Mouse (Mus musculus): ENCODE measurements around the gene Smug1. TPM values are rescaled to one million over a fixed set of nuclear protein-coding genes. Genes with fewer than 3 reads are reported as not detected.

Gene Smug1
- total RNA-seq, 2 experiments from 2014 or later: 17.9 to 18.2 TPM

GRCm38 (mm10) chr15:103128056-103128833 is 38.6 kb downstream of the Smug1 start:
- no peak for DNase-seq (ENCODE audit: low spot score in 2 of 2)
- Histone ChIP-seq H3K4me3 (no peak overlapping the region), H3K27ac (no peak overlapping the region)
- no peak for TF ChIP-seq CTCF (conservative IDR thresholded peaks at IDR 0.05)

- Histone ChIP-seq H3K4me3 (no peak overlapping the region), H3K27ac (no peak overlapping the region)
- TF ChIP-seq CTCF (conservative IDR thresholded peaks at IDR 0.05): no peak
- no peak for DNase-seq (ENCODE audit: low spot score in 2 of 2)
These were observed 40.9 kb downstream of the Smug1 start for GRCm38 (mm10) chr15:103125982-103126381.

DNA sequence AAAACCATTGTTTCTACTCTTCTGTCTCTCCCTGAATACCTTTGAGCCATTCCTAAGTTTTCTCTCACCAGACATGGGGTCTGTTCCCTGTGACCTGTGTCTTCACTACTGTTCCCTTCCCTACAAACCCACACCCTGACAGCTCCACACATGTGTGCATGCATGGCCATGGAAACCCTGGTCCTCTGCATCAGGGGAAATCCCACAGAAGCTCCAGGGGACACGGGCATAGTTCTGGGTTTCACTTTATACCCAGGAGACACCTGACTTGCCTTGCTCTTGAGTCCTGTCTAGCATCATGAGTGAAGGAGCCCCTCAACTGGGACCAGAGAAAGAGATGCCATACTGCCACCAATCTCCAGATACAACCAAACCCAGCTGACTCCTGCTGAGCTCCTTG is 42.6 kb downstream of the Smug1 start:
- no peak overlapping the region for H3K4me3 ChIP-seq
- H3K27ac ChIP-seq: no peak overlapping the region
- TF ChIP-seq CTCF (conservative IDR thresholded peaks at IDR 0.05): no peak
- no peak for DNase-seq (ENCODE audit: low spot score in 2 of 2)

GRCm38 (mm10) chr15:103123343-103123742 is 43.5 kb downstream of the Smug1 start:
- no peak overlapping the region for H3K4me3 ChIP-seq
- no peak for DNase-seq (ENCODE audit: low spot score in 2 of 2)
- TF ChIP-seq CTCF (conservative IDR thresholded peaks at IDR 0.05): no peak

GRCm38 (mm10) chr15:103122372-103122771 is 44.5 kb downstream of the Smug1 start:
- DNase-seq (ENCODE audit: low spot score in 2 of 2): no peak
- H3K27ac ChIP-seq: no peak overlapping the region
- no peak overlapping the region for H3K4me3 ChIP-seq
- TF ChIP-seq CTCF (conservative IDR thresholded peaks at IDR 0.05): no peak

More at GRCm38 (mm10) chr15:103123343-103123742, 43.5 kb downstream of the Smug1 start:
- no peak overlapping the region for H3K27ac ChIP-seq

- peak; percentile 70 for TF ChIP-seq CTCF (conservative IDR thresholded peaks at IDR 0.05)
- Histone ChIP-seq H3K27ac (no peak overlapping the region), H3K4me3 (no peak overlapping the region)
- no peak for DNase-seq (ENCODE audit: low spot score in 2 of 2)
These were observed 45.5 kb downstream of the Smug1 start for GRCm38 (mm10) chr15:103121416-103121815.

DNA sequence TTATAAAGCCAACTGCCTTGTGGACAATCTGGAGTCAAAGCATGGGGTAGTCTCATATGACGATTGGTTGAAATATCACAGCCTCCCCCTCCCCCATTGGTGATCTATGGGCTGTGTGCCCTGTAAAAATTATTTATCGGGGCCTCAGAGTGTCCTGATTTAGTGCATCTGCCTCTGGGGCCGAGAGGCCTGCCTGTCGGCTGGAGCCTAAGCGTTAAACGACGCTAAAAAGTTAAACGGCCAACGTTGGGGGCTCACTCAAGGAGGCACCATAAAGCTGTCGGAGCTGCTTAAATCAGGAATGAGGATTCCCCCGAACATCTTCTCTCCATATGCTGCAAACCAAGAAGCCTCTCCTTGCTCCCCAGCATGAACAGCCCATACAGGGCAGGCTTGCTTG is 46.3 kb downstream of the Smug1 start:
- DNase-seq (ENCODE audit: low spot score in 2 of 2): no peak
- no peak for TF ChIP-seq CTCF (conservative IDR thresholded peaks at IDR 0.05)
- Histone ChIP-seq H3K27ac (no peak overlapping the region), H3K4me3 (no peak overlapping the region)

DNA sequence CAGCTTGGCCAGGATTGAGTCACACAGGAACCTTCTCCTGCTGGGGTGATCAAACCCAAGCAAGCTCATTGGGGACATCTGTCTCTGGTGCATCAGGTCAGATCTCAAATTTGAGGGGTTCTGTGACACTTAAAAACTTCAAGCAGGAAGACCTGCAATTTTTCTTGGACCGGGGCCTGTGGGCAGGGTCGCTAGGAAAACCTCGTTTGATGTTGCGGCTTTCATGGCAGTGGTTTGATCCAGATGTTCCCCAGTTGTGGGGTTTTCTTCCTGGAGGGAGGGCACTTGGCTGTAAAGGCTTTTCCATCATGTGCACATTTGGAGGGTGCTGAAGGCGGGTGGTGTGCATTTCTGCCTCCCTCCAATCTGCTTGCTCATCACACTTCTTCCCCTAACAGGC is 51.2 kb downstream of the Smug1 start:
- TF ChIP-seq CTCF (conservative IDR thresholded peaks at IDR 0.05): no peak
- Histone ChIP-seq H3K4me3 (no peak overlapping the region), H3K27ac (no peak overlapping the region)
- DNase-seq (ENCODE audit: low spot score in 2 of 2): no peak

DNA sequence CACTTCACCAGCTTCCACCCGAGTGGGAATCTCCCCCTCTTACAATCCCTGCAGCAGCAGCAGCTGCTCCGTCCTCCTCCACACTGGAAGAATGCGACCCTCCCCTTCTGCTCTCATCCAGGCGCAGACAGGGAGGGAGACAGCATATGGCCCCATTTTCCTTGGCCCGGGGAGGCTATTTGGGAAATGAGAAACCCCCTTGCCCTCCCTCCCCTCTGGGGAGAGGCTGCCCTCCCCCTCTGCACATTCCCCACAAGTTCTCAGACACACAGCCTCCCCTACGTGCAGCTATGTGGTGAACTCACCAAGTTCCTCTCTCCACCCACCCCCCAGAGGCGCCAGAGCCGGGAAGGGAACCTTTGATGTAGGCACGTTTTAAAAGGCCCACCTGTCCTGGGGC is 51.6 kb downstream of the Smug1 start:
- DNase-seq (ENCODE audit: low spot score in 2 of 2): no peak
- no peak for TF ChIP-seq CTCF (conservative IDR thresholded peaks at IDR 0.05)
- Histone ChIP-seq H3K4me3 (no peak overlapping the region), H3K27ac (no peak overlapping the region)

DNA sequence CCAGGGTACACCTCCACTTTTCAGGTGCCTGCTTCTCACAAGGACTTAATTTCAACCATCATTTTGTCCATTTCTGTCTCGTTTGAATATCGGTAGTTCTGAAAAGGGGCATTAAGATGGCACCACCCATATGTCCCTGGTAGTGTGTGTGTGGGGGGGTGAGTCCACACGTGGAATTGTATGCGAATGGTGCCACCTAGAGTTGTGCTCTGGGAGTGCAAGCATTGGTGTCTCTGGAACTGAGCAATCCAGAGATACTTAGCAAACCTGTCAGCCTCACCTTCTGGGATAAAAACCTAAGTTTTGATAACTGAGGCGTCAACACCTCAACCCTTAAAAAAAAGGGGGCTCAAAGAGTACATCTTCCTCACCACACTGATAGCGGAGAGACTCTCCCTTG is 53.8 kb downstream of the Smug1 start:
- H3K4me3 ChIP-seq: no peak overlapping the region
- TF ChIP-seq CTCF (conservative IDR thresholded peaks at IDR 0.05): peak; percentile 31
- no peak overlapping the region for H3K27ac ChIP-seq
- DNase-seq (ENCODE audit: low spot score in 2 of 2): no peak

- Histone ChIP-seq H3K4me3 (no peak overlapping the region), H3K27ac (no peak overlapping the region)
- TF ChIP-seq CTCF (conservative IDR thresholded peaks at IDR 0.05): no peak
- no peak for DNase-seq (ENCODE audit: low spot score in 2 of 2)
These were observed 54.6 kb downstream of the Smug1 start for GRCm38 (mm10) chr15:103112309-103112708.

- H3K27ac ChIP-seq: no peak overlapping the region
- H3K4me3 ChIP-seq: no peak overlapping the region
- no peak for TF ChIP-seq CTCF (conservative IDR thresholded peaks at IDR 0.05)
- DNase-seq (ENCODE audit: low spot score in 2 of 2): no peak
These were observed 57.0 kb downstream of the Smug1 start for GRCm38 (mm10) chr15:103109940-103110339.

DNA sequence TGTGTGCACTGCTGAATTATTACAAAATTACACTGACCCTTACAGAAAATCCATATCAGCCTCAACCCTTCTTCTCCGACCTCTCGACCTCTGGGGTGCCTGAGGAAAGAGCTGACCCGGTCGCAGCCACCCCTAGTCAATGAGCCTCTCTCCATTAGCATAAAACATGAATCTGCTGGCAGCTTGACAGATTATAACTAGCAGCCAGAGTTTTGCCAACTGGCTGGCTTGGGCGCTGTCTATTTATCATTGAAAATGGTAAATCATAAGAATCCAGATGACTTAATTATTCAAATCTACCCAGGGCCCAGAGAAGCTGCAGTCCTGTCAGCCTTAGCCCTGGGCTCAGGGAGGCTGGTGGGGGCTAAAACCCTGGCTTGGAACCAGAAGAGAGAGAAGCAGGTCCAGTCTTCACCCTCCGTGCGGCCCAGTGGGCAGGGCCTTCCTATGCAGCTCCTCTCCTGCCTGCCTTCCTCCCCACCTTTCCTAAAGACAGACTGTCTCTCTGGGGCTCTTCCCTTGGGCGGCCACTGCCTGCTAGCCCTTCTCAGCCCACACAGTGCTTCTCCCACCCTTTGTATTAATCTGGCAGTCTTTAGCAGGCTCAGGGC is 58.7 kb downstream of the Smug1 start:
- TF ChIP-seq CTCF (conservative IDR thresholded peaks at IDR 0.05): no peak
- no peak for DNase-seq (ENCODE audit: low spot score in 2 of 2)
- Histone ChIP-seq H3K4me3 (no peak overlapping the region), H3K27ac (no peak overlapping the region)

DNA sequence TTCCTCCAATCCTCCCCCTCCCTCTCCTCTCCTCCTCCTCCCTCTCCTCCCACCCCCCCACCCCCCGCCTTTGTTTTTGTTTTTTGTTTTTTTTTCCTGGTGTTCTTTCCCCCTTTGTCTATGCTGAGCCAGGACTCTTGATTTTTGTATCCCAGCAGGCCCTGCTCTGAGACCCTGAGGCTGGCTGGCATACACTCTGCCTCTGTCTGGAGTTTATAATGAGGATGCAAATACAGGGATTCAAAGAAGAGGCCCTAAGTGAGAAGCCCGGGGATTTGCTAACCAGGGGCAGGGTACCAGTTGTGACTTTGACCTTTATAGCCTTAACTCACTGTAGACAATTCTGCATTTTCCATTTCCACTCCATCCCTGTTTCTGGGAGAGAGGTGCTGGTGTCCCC is 60.7 kb downstream of the Smug1 start:
- DNase-seq (ENCODE audit: low spot score in 2 of 2): no peak
- H3K4me3 ChIP-seq: no peak overlapping the region

More for the DNA sequence above, 60.7 kb downstream of the Smug1 start:
- no peak for TF ChIP-seq CTCF (conservative IDR thresholded peaks at IDR 0.05)
- H3K27ac ChIP-seq: no peak overlapping the region

Other genes with a start within 250 kb of the Smug1 start
- not detected for gene Hoxc13, start 246.0 kb downstream of the Smug1 start, total RNA-seq (2021)
- gene Hoxc12, start 230.3 kb downstream of the Smug1 start, total RNA-seq (2021): not detected
- not detected for gene Hoxc11, start 212.7 kb downstream of the Smug1 start, total RNA-seq (2021)
- gene Hoxc10, start 200.3 kb downstream of the Smug1 start, total RNA-seq (2021): not detected
- not detected for gene Hoxc5, start 199.6 kb downstream of the Smug1 start, total RNA-seq (2021)
- gene Hoxc9, start 190.7 kb downstream of the Smug1 start, total RNA-seq (2021): not detected
- not detected for gene Hoxc8, start 176.5 kb downstream of the Smug1 start, total RNA-seq (2021)
- not detected for gene Hoxc6, start 168.8 kb downstream of the Smug1 start, total RNA-seq (2021)
- not detected for gene Hoxc4, start 148.2 kb downstream of the Smug1 start, total RNA-seq (2021)
- 100 to 1,000 TPM; 179 to 187 TPM for gene Cbx5, start 72.7 kb upstream of the Smug1 start, total RNA-seq (2021)
- gene Hnrnpa1, start 73.3 kb upstream of the Smug1 start, total RNA-seq (2021): 100 to 1,000 TPM; 256 to 265 TPM
- not detected for gene Nfe2, start 91.3 kb upstream of the Smug1 start, total RNA-seq (2021)
- 10 to 100 TPM; 91.0 to 96.2 TPM for gene Copz1, start 105.6 kb upstream of the Smug1 start, total RNA-seq (2021)
- under 1 TPM; 0.61 to 0.81 TPM for gene Gpr84, start 143.5 kb upstream of the Smug1 start, total RNA-seq (2021)
- 10 to 100 TPM; 40.8 to 42.2 TPM for gene Zfp385a, start 173.0 kb upstream of the Smug1 start, total RNA-seq (2021)
- 1 to 10 TPM; 1.2 to 2.1 TPM for gene Itga5, start 199.7 kb upstream of the Smug1 start, total RNA-seq (2021)

Data from layer of hippocampus, adult 2 months (tissue).